Mouse (Mus musculus): ENCODE results near the gene Slc12a3.

DNA sequence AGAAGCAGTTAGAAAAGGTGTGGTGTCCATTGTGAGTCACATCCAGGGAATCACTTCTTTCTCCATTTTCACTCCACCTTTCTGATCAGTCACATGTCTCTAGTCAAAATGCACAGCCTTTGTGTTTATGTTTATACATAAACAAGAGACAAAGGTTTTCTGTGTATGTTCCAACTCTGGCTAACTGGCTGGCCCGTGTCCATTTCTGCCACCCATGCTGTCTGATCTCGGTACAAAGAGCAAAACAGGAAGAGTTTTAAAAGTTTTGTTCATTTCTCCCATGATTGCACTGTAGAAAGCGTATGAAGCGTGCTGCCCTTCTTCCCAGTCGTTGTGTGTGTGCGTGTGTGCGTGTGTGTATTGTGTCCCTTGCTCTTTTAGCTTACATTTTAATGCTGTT is 44.8 kb upstream of the Slc12a3 start:
- TF ChIP-seq MYOG (IDR thresholded peaks at IDR 0.05; ENCODE audit: control insufficient read depth, extremely low read depth, insufficient read length) (no peak), CTCF (IDR thresholded peaks at IDR 0.05; ENCODE audit: control insufficient read depth, insufficient read depth, insufficient read length) (no peak), USF1 (IDR thresholded peaks at IDR 0.05; ENCODE audit: low read depth) (no peak), CEBPB (IDR thresholded peaks at IDR 0.05; ENCODE audit: low read depth) (no peak), MAX (IDR thresholded peaks at IDR 0.05) (no peak), MYOD1 (IDR thresholded peaks at IDR 0.05; ENCODE audit: control insufficient read depth, insufficient read length, low read depth) (no peak)

Data from C2C12 (cell line).